Mouse (Mus musculus): ENCODE data around the gene Slc7a6os. TPM values are rescaled to one million over a fixed set of nuclear protein-coding genes. Genes with fewer than 3 reads are reported as not detected.
A peak's percentile ranks its signal among the peaks of the same experiment; 100 is the strongest.

Gene Slc7a6os
- polyA plus RNA-seq, 1 experiment from 2014 or later: 18.8 TPM

GRCm38 (mm10) chr8:106234567-106235261, 24.0 kb upstream of the Slc7a6os start:
- 72% methylated on average over 17 of the region's 17 CpGs for WGBS
- no peak overlapping the region for H3K4me2 ChIP-seq (replicated peaks; ENCODE audit: low read depth)
- no peaks in the 10 kb centered on the region for H3K4me1 ChIP-seq (replicated peaks; ENCODE audit: control insufficient read depth, insufficient read depth)
- no peaks in the 10 kb centered on the region for H3K27me3 ChIP-seq (ENCODE audit: control insufficient read depth, insufficient read depth, low read length)
- ATAC-seq (ENCODE audit: low FRiP score, low TSS enrichment): no peak
- H3K9ac ChIP-seq (ENCODE audit: low read length): no peak overlapping the region
- no peak for TF ChIP-seq CTCF (IDR thresholded peaks at IDR 0.05; ENCODE audit: low read depth)
- TF ChIP-seq EP300 (optimal IDR thresholded peaks at IDR 0.05): no peak
- H3K27ac ChIP-seq (replicated peaks): no peak overlapping the region
- peak; percentile 37 for DNase-seq (ENCODE audit: low spot score)
- no peak overlapping the region for H3K4me3 ChIP-seq (ENCODE audit: low read depth, low read length)
- H3K36me3 ChIP-seq (ENCODE audit: control insufficient read depth, insufficient read depth, low read length): peaks cover 13% of the 10 kb centered on the region
- no peaks in the 10 kb centered on the region for H3K9me3 ChIP-seq (ENCODE audit: control insufficient read depth, low read length)

GRCm38 (mm10) chr8:106232751-106233150, 22.0 kb upstream of the Slc7a6os start:
- Histone ChIP-seq H3K4me3 (ENCODE audit: low read depth, low read length) (no peak overlapping the region), H3K27ac (replicated peaks) (no peak overlapping the region), H3K4me1 (replicated peaks; ENCODE audit: control insufficient read depth, insufficient read depth) (no peaks in the 10 kb centered on the region), H3K36me3 (ENCODE audit: control insufficient read depth, insufficient read depth, low read length) (peaks cover 13% of the 10 kb centered on the region), H3K9ac (ENCODE audit: low read length) (no peak overlapping the region), H3K27me3 (ENCODE audit: control insufficient read depth, insufficient read depth, low read length) (no peaks in the 10 kb centered on the region), H3K4me2 (replicated peaks; ENCODE audit: low read depth) (no peak overlapping the region), H3K9me3 (ENCODE audit: control insufficient read depth, low read length) (no peaks in the 10 kb centered on the region)
- ATAC-seq (ENCODE audit: low FRiP score, low TSS enrichment): no peak
- no peak for DNase-seq (ENCODE audit: low spot score)
- 65% methylated on average over 3 of the region's 3 CpGs for WGBS
- no peak for TF ChIP-seq EP300 (optimal IDR thresholded peaks at IDR 0.05)
- TF ChIP-seq CTCF (IDR thresholded peaks at IDR 0.05; ENCODE audit: low read depth): peak; percentile 15; the same call in 1 of the 2 replicates

DNA sequence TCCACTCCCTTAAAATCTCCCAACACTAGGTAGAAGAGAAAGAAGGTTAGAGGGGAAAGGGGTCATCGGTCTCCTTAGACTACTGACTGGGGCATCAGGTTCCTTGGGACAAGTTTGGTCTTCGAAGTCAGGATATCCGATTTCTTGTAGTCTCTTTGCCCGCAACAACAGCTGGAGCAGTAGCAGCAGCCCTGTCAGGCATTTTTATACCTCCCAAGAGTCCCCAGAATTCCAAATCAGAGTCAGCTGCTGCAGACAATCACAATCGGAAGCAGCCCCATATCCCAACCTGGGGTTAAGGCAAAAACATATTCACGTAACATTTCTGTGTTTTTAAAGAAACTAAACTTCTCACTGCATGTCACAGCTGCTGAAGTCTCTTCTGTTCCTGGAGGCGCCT, 20.8 kb upstream of the Slc7a6os start:
- 90% methylated on average over 7 of the region's 7 CpGs for WGBS
- TF ChIP-seq CTCF (IDR thresholded peaks at IDR 0.05; ENCODE audit: low read depth) (no peak), EP300 (optimal IDR thresholded peaks at IDR 0.05) (no peak)
- no peaks in the 10 kb centered on the region for H3K4me1 ChIP-seq (replicated peaks; ENCODE audit: control insufficient read depth, insufficient read depth)

DNA sequence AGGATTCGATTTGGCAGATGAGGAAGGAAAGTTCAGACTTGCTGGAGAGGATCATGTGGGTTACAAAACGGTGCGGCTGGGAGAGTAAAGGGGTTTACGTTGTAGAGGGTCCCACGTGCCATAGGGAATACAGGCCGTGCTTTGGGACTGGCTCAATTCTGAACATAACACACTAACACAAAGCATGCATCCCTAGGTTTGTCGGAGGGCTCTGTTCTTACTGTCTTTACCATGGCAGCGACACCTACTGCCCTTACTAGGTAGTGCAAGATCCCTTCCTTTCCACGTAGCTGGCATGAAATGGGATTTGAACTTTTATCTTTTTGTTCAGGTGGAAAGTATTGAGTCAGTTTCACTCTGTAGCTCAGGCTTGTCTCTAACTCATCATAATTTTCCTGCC, 15.9 kb upstream of the Slc7a6os start:
- ATAC-seq (ENCODE audit: low FRiP score, low TSS enrichment) (0 out of 2 replicates have a peak, but pooled peaks have one; percentile 54), DNase-seq (ENCODE audit: low spot score) (peak; percentile 64)
- H3K36me3 ChIP-seq (ENCODE audit: control insufficient read depth, insufficient read depth, low read length): peaks cover 4% of the 10 kb centered on the region; the same call in 1 of the 2 replicates
- no peaks in the 10 kb centered on the region for H3K9me3 ChIP-seq (ENCODE audit: control insufficient read depth, low read length)
- no peaks in the 10 kb centered on the region for H3K27me3 ChIP-seq (ENCODE audit: control insufficient read depth, insufficient read depth, low read length)
- no peak overlapping the region for H3K4me2 ChIP-seq (replicated peaks; ENCODE audit: low read depth)
- H3K27ac ChIP-seq (replicated peaks): no peak overlapping the region
- WGBS: 35% methylated on average over 9 of the region's 9 CpGs
- no peak overlapping the region for H3K4me3 ChIP-seq (ENCODE audit: low read depth, low read length)
- no peak for TF ChIP-seq EP300 (optimal IDR thresholded peaks at IDR 0.05)
- peak; percentile 87 for TF ChIP-seq CTCF (IDR thresholded peaks at IDR 0.05; ENCODE audit: low read depth)
- no peak overlapping the region for H3K9ac ChIP-seq (ENCODE audit: low read length)
- no peaks in the 10 kb centered on the region for H3K4me1 ChIP-seq (replicated peaks; ENCODE audit: control insufficient read depth, insufficient read depth)

More for the DNA sequence above, 20.8 kb upstream of the Slc7a6os start:
- H3K27ac ChIP-seq (replicated peaks): no peak overlapping the region
- no peak overlapping the region for H3K4me3 ChIP-seq (ENCODE audit: low read depth, low read length)
- peaks cover 7% of the 10 kb centered on the region; the same call in 1 of the 2 replicates for H3K36me3 ChIP-seq (ENCODE audit: control insufficient read depth, insufficient read depth, low read length)
- no peak for DNase-seq (ENCODE audit: low spot score)
- no peak for ATAC-seq (ENCODE audit: low FRiP score, low TSS enrichment)
- H3K9me3 ChIP-seq (ENCODE audit: control insufficient read depth, low read length): no peaks in the 10 kb centered on the region
- no peaks in the 10 kb centered on the region for H3K27me3 ChIP-seq (ENCODE audit: control insufficient read depth, insufficient read depth, low read length)
- no peak overlapping the region for H3K4me2 ChIP-seq (replicated peaks; ENCODE audit: low read depth)
- H3K9ac ChIP-seq (ENCODE audit: low read length): no peak overlapping the region

DNA sequence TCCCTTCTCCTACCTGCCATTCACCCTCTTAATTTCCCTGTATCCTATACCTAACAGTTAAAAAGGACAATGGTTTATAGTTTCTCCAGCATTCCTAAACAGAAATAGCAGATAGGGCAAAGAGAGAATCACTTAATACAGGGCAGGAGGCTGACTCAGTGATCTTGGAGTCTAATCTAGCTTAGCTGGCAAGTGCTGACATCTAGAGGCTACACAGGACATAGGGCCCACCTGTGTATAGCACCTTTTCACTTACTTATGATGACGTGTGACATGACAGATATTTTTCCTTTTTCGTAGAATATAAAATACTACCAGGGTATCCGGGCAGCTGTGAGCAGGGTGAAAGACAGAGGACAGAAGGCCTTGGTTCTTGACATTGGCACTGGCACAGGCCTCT, 8.9 kb upstream of the Slc7a6os start:
- ATAC-seq (ENCODE audit: low FRiP score, low TSS enrichment) (no peak), DNase-seq (ENCODE audit: low spot score) (no peak)
- Histone ChIP-seq H3K4me1 (replicated peaks; ENCODE audit: control insufficient read depth, insufficient read depth) (no peaks in the 10 kb centered on the region), H3K4me3 (ENCODE audit: low read depth, low read length) (no peak overlapping the region), H3K27ac (replicated peaks) (no peak overlapping the region), H3K4me2 (replicated peaks; ENCODE audit: low read depth) (no peak overlapping the region), H3K27me3 (ENCODE audit: control insufficient read depth, insufficient read depth, low read length) (no peaks in the 10 kb centered on the region), H3K36me3 (ENCODE audit: control insufficient read depth, insufficient read depth, low read length) (peaks cover 3% of the 10 kb centered on the region; the same call in 1 of the 2 replicates), H3K9me3 (ENCODE audit: control insufficient read depth, low read length) (no peaks in the 10 kb centered on the region), H3K9ac (ENCODE audit: low read length) (no peak overlapping the region)
- WGBS: 93% methylated on average over 3 of the region's 3 CpGs
- TF ChIP-seq EP300 (optimal IDR thresholded peaks at IDR 0.05) (no peak), CTCF (IDR thresholded peaks at IDR 0.05; ENCODE audit: low read depth) (peak; percentile 56)

DNA sequence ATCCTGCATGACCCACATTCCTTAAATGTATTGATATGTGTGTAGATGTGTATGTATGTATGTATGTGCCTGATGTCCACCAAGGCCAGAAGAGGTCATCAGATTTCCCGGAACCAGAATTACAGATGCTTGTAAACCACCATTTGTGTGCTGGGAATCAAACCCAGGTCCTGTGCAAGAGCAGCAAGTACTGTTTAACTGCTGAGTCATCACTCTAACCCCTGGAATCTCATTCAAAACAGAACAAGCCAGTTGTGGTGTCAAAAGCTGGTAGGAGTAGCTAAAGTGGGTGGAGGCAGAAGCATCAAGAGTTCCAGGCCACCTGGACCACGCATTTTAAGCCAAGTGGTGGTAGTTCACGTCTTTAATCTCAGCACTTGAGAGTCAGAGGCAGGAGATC, 3.2 kb upstream of the Slc7a6os start:
- DNase-seq (ENCODE audit: low spot score): no peak
- H3K27ac ChIP-seq (replicated peaks): no peak overlapping the region
- H3K27me3 ChIP-seq (ENCODE audit: control insufficient read depth, insufficient read depth, low read length): no peaks in the 10 kb centered on the region
- no peak overlapping the region for H3K4me3 ChIP-seq (ENCODE audit: low read depth, low read length)
- H3K9me3 ChIP-seq (ENCODE audit: control insufficient read depth, low read length): no peaks in the 10 kb centered on the region
- peaks cover 3% of the 10 kb centered on the region; the same call in 1 of the 2 replicates for H3K4me1 ChIP-seq (replicated peaks; ENCODE audit: control insufficient read depth, insufficient read depth)
- TF ChIP-seq EP300 (optimal IDR thresholded peaks at IDR 0.05) (no peak), CTCF (IDR thresholded peaks at IDR 0.05; ENCODE audit: low read depth) (no peak)
- WGBS: 95% methylated on average over 3 of the region's 3 CpGs
- ATAC-seq (ENCODE audit: low FRiP score, low TSS enrichment): no peak
- no peak overlapping the region for H3K4me2 ChIP-seq (replicated peaks; ENCODE audit: low read depth)
- peaks cover 3% of the 10 kb centered on the region for H3K36me3 ChIP-seq (ENCODE audit: control insufficient read depth, insufficient read depth, low read length)
- no peak overlapping the region for H3K9ac ChIP-seq (ENCODE audit: low read length)

All from stomach, postnatal 0 days (tissue).